Mouse (Mus musculus): ENCODE measurements around the gene Zkscan6.
A peak's percentile ranks its signal among the peaks of the same experiment; 100 is the strongest.

Zkscan6 gene

DNA sequence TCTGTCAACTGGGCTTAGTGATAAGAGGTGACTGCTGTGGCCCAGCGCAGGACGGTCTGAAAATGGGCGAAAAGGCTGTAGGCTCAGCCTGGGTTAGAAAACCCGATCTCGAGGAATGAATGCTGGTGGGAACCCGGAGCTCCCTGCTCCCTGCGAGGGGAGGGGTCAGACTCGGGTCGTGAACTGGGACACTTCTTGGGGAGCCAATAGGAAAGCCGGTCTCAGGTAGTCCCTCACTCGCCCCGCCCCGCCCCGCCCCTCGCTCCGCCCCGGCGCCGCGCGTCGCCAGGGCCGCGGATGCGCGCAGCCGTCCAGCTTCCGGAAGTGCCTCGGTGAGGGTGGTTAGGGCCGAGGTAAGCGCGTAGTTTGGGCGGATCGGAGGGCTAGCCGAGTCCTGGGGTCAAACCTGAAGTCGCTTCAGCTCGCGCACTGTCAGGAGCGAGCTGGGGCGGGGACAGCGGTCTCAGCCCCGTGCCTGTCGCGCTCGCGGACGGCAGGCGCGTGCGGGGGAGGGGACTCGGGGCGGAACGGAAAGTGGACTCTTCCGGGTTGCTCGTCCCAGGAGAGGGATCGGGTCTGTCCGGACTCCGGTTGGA, at the start of gene Zkscan6:
Gene Zkscan6 (plus strand): TSS at position 267 of the 596 bp plus-strand sequence.
- DNase-seq (ENCODE audit: extremely low spot score, low spot score), result peak; percentile 99

DNA sequence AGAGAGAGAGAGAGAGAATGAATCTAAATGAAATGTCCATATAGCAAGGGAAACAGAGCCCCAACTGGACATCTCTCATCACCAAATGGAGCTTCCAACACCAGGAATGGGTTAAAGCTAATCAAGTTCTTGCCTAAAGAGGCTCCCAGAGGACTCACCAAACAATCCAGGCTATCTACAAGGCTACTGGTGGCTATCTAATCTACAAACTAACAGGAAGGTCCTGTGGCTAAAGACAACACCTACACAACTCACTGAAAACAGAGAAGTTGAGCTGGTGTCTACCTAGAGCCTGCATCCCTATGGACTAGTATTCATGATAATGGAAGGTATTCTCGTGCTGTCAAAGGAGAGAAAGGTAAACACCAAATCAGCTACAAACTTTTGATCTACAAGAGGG, 47.6 kb upstream of the Zkscan6 start:
- DNase-seq (ENCODE audit: extremely low spot score, low spot score), result no peak

DNA sequence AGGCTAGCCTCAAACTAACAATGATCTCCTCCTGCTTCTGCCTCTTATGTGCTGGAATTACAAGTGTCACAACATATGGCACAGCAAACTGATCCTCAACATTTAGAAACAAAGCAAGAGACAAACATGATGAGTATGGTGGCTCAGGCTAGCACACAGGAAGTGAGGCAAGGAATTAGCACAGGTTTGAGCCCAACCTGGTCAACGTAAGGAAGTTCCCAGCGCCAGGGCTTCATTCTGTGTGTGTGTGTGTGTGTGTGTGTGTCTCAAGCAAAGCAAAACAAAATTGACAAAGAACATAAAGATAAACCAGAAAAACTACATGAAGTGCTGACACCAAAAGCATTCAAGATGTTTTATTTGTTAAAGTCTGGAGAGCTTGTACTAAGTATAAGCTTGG, 46.1 kb upstream of the Zkscan6 start:
- DNase-seq (ENCODE audit: extremely low spot score, low spot score), result no peak

DNA sequence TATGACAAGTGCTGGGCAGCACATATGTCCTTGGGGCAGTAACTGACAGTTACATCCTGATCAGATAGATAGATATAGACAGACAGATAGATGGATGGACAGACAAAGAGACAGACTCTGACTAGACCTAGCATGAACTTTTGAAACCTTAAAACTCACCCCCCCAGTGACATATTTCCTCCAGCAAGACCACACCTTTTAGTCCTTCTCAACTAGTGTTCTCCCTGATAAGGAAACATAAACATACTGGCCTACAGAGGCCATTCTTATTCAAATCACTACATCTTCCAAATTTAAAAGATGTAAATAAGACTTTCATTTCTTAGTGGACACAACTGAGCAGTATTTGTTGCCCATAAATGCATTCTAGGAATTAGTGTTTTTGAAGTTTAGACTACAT, 38.5 kb upstream of the Zkscan6 start:
- DNase-seq (ENCODE audit: extremely low spot score, low spot score), result no peak

- no peak for DNase-seq (ENCODE audit: extremely low spot score, low spot score)
These were observed 37.0 kb upstream of the Zkscan6 start for GRCm38 (mm10) chr11:65769990-65770389.

DNA sequence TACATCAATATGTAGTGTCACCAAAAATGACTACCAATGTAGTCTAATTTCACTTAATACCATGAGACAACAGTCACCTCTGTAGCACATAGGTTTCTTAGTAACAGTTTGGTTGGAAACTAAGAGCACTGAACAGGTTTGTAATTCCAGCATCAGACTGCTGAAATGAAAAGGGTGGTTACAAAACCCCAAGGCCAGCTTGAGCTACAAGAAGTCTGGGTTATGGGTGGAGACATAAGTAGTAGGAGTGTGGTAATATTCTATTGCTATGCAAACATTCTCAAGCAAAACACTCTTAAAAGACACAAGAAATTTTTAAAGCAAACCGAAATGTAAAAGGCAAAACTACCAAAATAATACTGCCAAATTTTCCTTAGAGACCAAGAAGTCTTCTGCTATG, 35.4 kb upstream of the Zkscan6 start:
- no peak for DNase-seq (ENCODE audit: extremely low spot score, low spot score)

- DNase-seq (ENCODE audit: extremely low spot score, low spot score), result no peak
These were observed 33.4 kb upstream of the Zkscan6 start for GRCm38 (mm10) chr11:65773535-65773934.

GRCm38 (mm10) chr11:65773946-65774656, 32.9 kb upstream of the Zkscan6 start:
- DNase-seq (ENCODE audit: extremely low spot score, low spot score), result no peak

GRCm38 (mm10) chr11:65776906-65777611, 29.9 kb upstream of the Zkscan6 start:
- no peak for DNase-seq (ENCODE audit: extremely low spot score, low spot score)

DNA sequence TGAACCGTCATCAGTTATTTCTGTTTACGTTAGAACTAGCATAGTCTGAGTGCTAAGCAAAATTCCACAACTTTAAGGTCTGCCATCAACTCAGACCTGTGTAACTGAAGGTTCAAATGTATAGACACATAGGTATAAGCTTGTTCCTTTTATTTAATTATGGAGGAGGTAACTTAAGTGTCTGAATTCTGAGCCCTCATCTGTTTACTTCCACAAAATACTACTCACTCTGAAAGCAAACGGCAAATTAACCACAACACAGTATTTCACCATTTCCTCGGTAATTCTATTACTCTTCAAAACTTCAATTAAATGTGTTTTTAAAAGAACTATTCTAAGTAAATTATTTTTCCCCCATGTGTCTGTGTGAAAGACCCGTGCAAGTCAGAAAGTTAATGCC, 29.2 kb upstream of the Zkscan6 start:
- no peak for DNase-seq (ENCODE audit: extremely low spot score, low spot score)

- DNase-seq (ENCODE audit: extremely low spot score, low spot score), result no peak
These were observed 27.9 kb upstream of the Zkscan6 start for GRCm38 (mm10) chr11:65779066-65779465.

DNA sequence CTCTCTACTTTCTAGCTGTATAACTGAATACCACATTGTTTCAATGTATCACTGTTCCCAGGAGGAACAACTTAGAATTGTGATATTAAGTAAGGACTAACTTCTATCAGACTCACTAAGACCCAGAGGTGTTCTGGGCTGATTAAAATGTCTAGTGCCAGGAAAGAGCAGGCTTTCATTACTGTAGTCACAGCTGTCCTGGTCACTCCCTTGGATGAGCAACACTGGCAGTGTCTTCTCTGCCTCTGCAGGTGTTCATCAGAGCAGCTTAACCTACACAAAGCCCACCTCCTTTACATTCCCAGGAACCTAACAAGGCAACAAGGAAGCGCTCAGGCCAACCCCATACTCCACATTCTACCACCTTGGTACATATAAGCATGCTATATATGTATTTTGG, 27.4 kb upstream of the Zkscan6 start:
- no peak for DNase-seq (ENCODE audit: extremely low spot score, low spot score)

- DNase-seq (ENCODE audit: extremely low spot score, low spot score), result no peak
These were observed 25.4 kb upstream of the Zkscan6 start for GRCm38 (mm10) chr11:65781596-65781995.

DNA sequence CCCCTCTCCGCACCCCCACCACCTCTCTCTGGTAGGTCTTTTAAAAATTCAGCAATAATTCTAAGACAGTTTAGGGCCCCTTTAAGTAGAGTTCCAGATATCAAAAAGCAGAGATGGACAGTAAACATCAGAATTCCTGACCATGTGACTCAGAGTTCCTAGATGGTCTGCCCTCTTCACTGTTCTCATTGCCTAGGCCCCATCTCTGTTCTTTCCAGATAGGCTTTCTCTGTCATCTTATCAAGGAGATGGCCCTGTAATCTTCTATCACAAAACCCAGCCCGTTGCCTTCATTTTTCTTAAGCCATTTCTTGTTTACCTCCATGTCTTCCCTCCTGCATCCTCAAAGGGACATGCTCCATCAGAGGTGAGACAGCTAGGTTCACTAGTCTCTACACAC, 20.8 kb upstream of the Zkscan6 start:
- DNase-seq (ENCODE audit: extremely low spot score, low spot score), result no peak

DNA sequence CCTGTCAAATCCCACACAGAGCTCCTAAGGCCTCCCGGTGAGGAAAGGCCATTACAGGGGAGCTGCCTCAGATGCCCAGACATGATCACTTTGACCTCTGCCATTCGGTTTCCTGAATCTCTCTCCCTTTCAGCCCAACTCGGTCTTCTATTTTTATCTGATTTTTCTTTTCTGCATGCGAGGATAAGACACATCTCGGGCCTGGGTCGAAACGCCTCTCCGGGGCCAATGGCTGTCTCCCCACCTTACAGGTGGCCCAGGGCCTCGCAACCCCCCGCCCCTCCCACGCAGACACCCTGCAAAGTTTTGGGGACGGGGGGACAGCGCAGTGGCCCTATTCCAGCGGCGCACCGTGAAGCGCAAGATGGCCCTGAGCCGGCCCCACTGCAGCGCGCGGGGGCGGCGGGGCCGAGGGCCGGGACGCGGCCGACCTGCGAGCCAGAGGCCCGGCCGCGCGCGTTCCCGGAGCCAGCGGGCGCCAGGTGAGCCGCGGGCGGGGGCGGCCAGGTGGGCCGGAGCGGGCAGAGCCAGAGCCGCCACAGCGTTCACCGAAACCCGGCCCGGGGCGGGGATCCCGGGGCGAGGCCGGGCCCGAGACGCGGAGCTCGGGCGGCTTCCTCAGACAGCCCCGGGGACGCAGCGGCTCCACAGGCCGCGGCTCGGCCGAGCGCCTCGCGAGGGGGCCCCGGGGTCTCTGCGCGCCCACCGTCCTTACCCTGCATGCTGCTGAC, 19.4 kb upstream of the Zkscan6 start:
- no peak for DNase-seq (ENCODE audit: extremely low spot score, low spot score)

GRCm38 (mm10) chr11:65788154-65788553, 18.8 kb upstream of the Zkscan6 start, which contains the start of gene Map2k4:
TSS of gene Map2k4 (minus strand) at chr11:65788297.
- peak; percentile 99 for DNase-seq (ENCODE audit: extremely low spot score, low spot score)

GRCm38 (mm10) chr11:65794428-65795219, 12.4 kb upstream of the Zkscan6 start:
- no peak for DNase-seq (ENCODE audit: extremely low spot score, low spot score)

DNA sequence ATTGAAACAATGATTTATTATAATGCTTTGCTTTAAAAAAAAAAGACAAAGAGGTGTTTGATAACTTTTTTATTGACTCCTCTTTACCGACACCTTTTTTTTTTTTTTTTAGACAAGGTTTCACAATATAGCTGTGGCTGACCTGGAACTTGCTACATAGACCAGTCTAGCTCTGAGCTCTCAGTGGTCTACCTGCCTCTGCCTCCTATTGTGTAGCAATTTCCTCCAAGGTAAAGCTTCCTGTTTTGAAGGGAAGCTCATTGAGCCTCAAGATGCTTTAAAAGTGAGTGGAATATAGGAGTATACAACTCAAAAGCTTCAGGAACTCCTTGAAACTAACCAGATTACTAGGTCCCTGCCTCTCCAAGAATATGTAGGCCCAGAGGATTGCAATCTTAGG, 11.1 kb upstream of the Zkscan6 start:
- DNase-seq (ENCODE audit: extremely low spot score, low spot score), result no peak

GRCm38 (mm10) chr11:65801899-65802298, 5.1 kb upstream of the Zkscan6 start:
- no peak for DNase-seq (ENCODE audit: extremely low spot score, low spot score)

DNA sequence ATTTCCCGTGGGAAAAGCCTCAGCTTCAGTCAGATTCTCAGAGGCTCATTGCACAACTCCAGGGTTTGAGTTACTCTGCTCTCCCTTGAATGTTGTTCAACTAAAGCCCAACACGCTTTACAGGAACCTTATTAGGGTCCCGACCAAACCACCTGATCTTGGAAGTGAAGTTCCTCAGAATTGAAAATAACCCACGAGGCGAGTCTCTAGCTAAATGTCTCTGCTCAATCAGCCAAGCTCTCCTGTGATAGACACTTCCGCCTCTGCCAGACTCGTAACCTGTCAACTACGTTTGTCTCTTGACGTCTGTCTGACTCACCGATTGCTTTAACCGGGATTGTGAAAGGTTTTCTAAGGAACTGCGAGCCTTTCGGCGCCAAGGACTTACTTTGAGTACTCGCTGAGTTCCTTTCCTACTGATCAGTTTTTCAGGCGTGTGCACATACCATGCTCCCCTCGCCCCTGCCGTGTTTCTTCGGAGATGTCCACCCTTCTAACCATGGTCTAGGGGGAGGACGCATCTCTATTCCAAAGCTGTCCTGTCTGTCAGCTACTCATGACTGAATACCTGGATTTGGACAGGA, 562 bp upstream of the Zkscan6 start:
- DNase-seq (ENCODE audit: extremely low spot score, low spot score), result no peak

GRCm38 (mm10) chr11:65807601-65808000, 626 bp downstream of the Zkscan6 start:
- no peak for DNase-seq (ENCODE audit: extremely low spot score, low spot score)

All from neural tube, embryonic 10.5 days (tissue).